Mouse (Mus musculus): ENCODE results near the gene Rab5if. TPM values are rescaled to one million over a fixed set of nuclear protein-coding genes. Genes with fewer than 3 reads are reported as not detected.
"Not testable (repeated sequence)": the region's sequence is repeated elsewhere in the genome, so short reads cannot be mapped to it uniquely, and the experiment has no call there.

Rab5if gene
- polyA plus RNA-seq, 1 experiment from 2014 or later: 266 TPM

DNA sequence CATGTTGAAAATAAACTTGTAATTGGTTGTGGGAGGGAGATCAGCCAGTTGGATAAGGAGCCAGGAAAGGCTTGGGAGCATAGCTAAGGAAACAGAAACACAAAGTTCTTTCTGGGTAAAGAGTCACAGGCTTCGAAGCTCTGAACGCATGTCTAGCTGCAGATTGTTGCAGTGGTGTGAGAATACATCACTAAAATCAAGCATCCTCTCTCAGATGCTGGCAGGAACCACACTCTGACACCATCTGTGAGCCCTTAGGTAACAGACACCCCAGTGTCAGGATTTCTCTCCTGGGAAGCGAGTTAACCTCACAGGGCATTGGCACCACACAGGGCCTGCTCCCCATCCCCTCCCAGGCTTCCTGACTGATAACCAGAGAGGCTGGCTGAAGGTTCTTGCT, 52.6 kb downstream of the Rab5if start:
- no peak overlapping the region for H3K9ac ChIP-seq
- H3K27me3 ChIP-seq (replicated peaks): peaks cover 10% of the 10 kb centered on the region
- H3K36me3 ChIP-seq: no peaks in the 10 kb centered on the region
- no peaks in the 10 kb centered on the region for H3K9me3 ChIP-seq (replicated peaks)
- H3K27ac ChIP-seq: no peak overlapping the region
- H3K4me1 ChIP-seq: peaks cover 34% of the 10 kb centered on the region
- H3K4me2 ChIP-seq: no peak overlapping the region
- ATAC-seq: no peak
- no peak overlapping the region for H3K4me3 ChIP-seq
- 54% methylated on average over 3 of the region's 3 CpGs for WGBS (ENCODE audit: insufficient replicate concordance)

GRCm38 (mm10) chr2:156916419-156917125, 53.6 kb downstream of the Rab5if start:
- no peak for ATAC-seq
- Histone ChIP-seq H3K9me3 (replicated peaks) (no peaks in the 10 kb centered on the region), H3K4me1 (peaks cover 34% of the 10 kb centered on the region), H3K36me3 (no peaks in the 10 kb centered on the region), H3K9ac (no peak overlapping the region), H3K27me3 (replicated peaks) (peaks cover 10% of the 10 kb centered on the region), H3K27ac (no peak overlapping the region), H3K4me2 (no peak overlapping the region), H3K4me3 (no peak overlapping the region)
- 81% methylated on average over 3 of the region's 3 CpGs for WGBS (ENCODE audit: insufficient replicate concordance)

DNA sequence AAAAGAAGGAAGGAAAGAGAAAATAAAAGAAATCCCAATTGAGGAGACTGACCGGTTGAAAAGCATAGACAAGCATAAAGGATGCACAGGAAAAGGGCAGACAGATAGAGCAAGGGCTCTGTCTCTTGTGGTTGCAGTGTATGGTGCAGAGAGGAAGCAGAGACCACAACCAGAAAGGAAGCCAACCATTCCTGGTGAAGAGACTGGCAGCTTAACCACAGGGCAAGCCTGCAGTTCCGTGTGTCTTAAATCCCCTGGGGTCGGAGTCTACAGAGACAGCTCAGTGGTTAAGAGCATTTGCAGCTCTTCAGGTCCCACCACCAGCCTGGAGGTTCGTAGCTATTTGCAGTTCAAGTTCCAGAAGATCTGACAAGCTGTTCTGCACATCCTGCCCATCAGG, 55.6 kb downstream of the Rab5if start:
- Histone ChIP-seq H3K27me3 (replicated peaks) (peaks cover 6% of the 10 kb centered on the region), H3K9me3 (replicated peaks) (no peaks in the 10 kb centered on the region), H3K4me1 (peaks cover 47% of the 10 kb centered on the region), H3K4me3 (no peak overlapping the region), H3K9ac (no peak overlapping the region), H3K36me3 (no peaks in the 10 kb centered on the region), H3K4me2 (no peak overlapping the region), H3K27ac (0 out of 2 replicates have a peak overlapping the region, but pooled peaks have one; percentile 18)
- ATAC-seq: 0 out of 2 replicates have a peak, but pooled peaks have one; percentile 13
- WGBS (ENCODE audit: insufficient replicate concordance): 21% methylated on average over 4 of the region's 4 CpGs

GRCm38 (mm10) chr2:156919191-156919590, 56.3 kb downstream of the Rab5if start:
- not testable (repeated sequence) for H3K36me3 ChIP-seq; H3K9ac ChIP-seq; H3K4me2 ChIP-seq; ATAC-seq; H3K27ac ChIP-seq; H3K9me3 ChIP-seq (replicated peaks); H3K27me3 ChIP-seq (replicated peaks); H3K4me3 ChIP-seq
- H3K4me1 ChIP-seq: peaks cover 52% of the 10 kb centered on the region
- WGBS (ENCODE audit: insufficient replicate concordance): 54% methylated on average over 11 of the region's 11 CpGs

GRCm38 (mm10) chr2:156919796-156920195, 56.9 kb downstream of the Rab5if start:
- WGBS (ENCODE audit: insufficient replicate concordance): 42% methylated on average over 2 of the region's 2 CpGs

GRCm38 (mm10) chr2:156923057-156923456, 60.1 kb downstream of the Rab5if start:
- 68% methylated on average over 5 of the region's 5 CpGs for WGBS (ENCODE audit: insufficient replicate concordance)
- H3K9ac ChIP-seq: peak overlapping the region; percentile 41; the same call in 1 of the 2 replicates
- peaks cover 79% of the 10 kb centered on the region for H3K4me1 ChIP-seq
- H3K4me3 ChIP-seq: no peak overlapping the region
- H3K9me3 ChIP-seq (replicated peaks): no peaks in the 10 kb centered on the region
- H3K4me2 ChIP-seq: peak overlapping the region; percentile 8; the same call in 1 of the 2 replicates
- no peaks in the 10 kb centered on the region for H3K27me3 ChIP-seq (replicated peaks)
- no peak for ATAC-seq
- H3K36me3 ChIP-seq: peaks cover 21% of the 10 kb centered on the region
- H3K27ac ChIP-seq: peak overlapping the region; percentile 81

More at GRCm38 (mm10) chr2:156919796-156920195, 56.9 kb downstream of the Rab5if start:
- Histone ChIP-seq H3K27ac (peak overlapping the region; percentile 15; the same call in 1 of the 2 replicates), H3K4me1 (peaks cover 58% of the 10 kb centered on the region), H3K9me3 (replicated peaks) (no peaks in the 10 kb centered on the region), H3K9ac (peak overlapping the region; percentile 46; the same call in 1 of the 2 replicates), H3K36me3 (no peaks in the 10 kb centered on the region), H3K27me3 (replicated peaks) (peaks cover 6% of the 10 kb centered on the region), H3K4me2 (no peak overlapping the region), H3K4me3 (no peak overlapping the region)
- no peak for ATAC-seq

Other genes starting within 250 kb of the Rab5if start
- 24.5 and 28.7 TPM in 2 replicates for gene Dlgap4, start 249.4 kb upstream of the Rab5if start, polyA plus RNA-seq (2016; fragmentation: Nextera tagmentation; extraction: Ambion mirVana)
- gene Myl9, start 87.7 kb upstream of the Rab5if start, polyA plus RNA-seq (2016; fragmentation: Nextera tagmentation; extraction: Ambion mirVana): 70.5 and 76.1 TPM in 2 replicates
- gene Tgif2, start 23.1 kb upstream of the Rab5if start, polyA plus RNA-seq (2016; fragmentation: Nextera tagmentation; extraction: Ambion mirVana): 15.4 and 16.2 TPM in 2 replicates
- 2.5 and 2.7 TPM in 2 replicates for gene 4930518I15Rik, start 5.2 kb upstream of the Rab5if start, polyA plus RNA-seq (2016; fragmentation: Nextera tagmentation; extraction: Ambion mirVana)
- 6.2 and 7.1 TPM in 2 replicates for gene Sla2, start 24.1 kb downstream of the Rab5if start, polyA plus RNA-seq (2016; fragmentation: Nextera tagmentation; extraction: Ambion mirVana)
- gene Ndrg3, start 128.9 kb downstream of the Rab5if start, polyA plus RNA-seq (2016; fragmentation: Nextera tagmentation; extraction: Ambion mirVana): 55.4 and 56.4 TPM in 2 replicates
- gene Dsn1, start 144.0 kb downstream of the Rab5if start, polyA plus RNA-seq (2016; fragmentation: Nextera tagmentation; extraction: Ambion mirVana): 38.7 TPM in 2 replicates
- 3.4 TPM in 2 replicates for gene Soga1, start 216.1 kb downstream of the Rab5if start, polyA plus RNA-seq (2016; fragmentation: Nextera tagmentation; extraction: Ambion mirVana)
- gene Tldc2, start 223.9 kb downstream of the Rab5if start, polyA plus RNA-seq (2016; fragmentation: Nextera tagmentation; extraction: Ambion mirVana): 0.29 TPM in 1 of 2 replicates, not detected in the other

Data from liver, embryonic 12.5 days (tissue).